In the genomic region with DNA sequence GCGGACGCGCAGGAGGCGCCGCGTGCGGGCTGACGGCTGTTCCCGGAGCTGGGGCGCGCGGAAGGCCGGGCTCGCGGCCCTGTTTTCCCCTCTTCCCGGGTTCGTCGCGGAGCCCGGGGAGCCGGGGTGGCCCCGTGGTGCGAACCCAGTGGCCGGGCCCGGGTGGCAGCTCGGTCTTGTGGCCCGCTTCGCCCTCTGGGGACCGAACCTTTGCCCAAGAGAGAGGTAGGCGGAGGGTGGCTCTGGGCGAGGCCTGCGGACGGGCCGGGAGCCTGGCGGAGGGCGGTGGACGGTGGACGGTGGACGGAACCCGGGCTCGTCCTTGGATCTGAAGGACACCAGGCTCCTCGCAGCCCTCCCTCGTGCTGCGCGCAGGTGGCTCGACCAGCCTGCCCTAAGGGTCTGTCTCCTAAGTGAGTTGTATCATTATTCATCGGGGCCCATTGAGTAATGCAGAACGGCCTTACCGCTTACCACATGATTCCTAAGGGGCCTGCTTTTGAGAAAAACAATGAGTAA, we compare ENCODE assay signal across 8 mouse cellular contexts. TPM values are rescaled to one million over a fixed set of nuclear protein-coding genes. Genes with fewer than 3 reads are reported as not detected.
A peak's percentile ranks its signal among the peaks of the same experiment; 100 is the strongest.
DNase-seq lines count a peak whose midpoint lies in the region; ATAC-seq lines count a peak whose summit lies in the region.

No protein-coding gene starts in this region.

- no peaks in the 10 kb centered on the region for H3K9me3 ChIP-seq in kidney, embryonic 16.5 days (ENCODE audit: low read length)
- no peaks in the 10 kb centered on the region for H3K9me3 ChIP-seq in liver, embryonic 12.5 days (replicated peaks)
- H3K9me3 ChIP-seq in stomach, embryonic 16.5 days (replicated peaks; ENCODE audit: control insufficient read depth, low read length): no peaks in the 10 kb centered on the region

- H3K4me1 ChIP-seq in kidney, embryonic 16.5 days (ENCODE audit: insufficient read depth, low read length): peaks cover 14% of the 10 kb centered on the region
- H3K4me1 ChIP-seq in liver, embryonic 12.5 days: peaks cover 25% of the 10 kb centered on the region
- peaks cover 6% of the 10 kb centered on the region; the same call in 1 of the 2 replicates for H3K4me1 ChIP-seq in stomach, embryonic 16.5 days (ENCODE audit: control insufficient read depth, insufficient read depth, low read length)

- ATAC-seq in kidney, embryonic 16.5 days (ENCODE audit: low FRiP score, low TSS enrichment): peak; percentile 72
- ATAC-seq in liver, embryonic 12.5 days: peak; percentile 64
- peak; percentile 59 for ATAC-seq in stomach, embryonic 16.5 days (ENCODE audit: insufficient read depth, low FRiP score)
- no peak for ATAC-seq in CD4-positive, CD25-positive, alpha-beta regulatory T cell, adult 4 months

- peak overlapping the region; percentile 70 for H3K4me2 ChIP-seq in kidney, embryonic 16.5 days (replicated peaks; ENCODE audit: low read depth, low read length)
- H3K4me2 ChIP-seq in liver, embryonic 12.5 days: peak overlapping the region; percentile 75
- peak overlapping the region; percentile 85 for H3K4me2 ChIP-seq in stomach, embryonic 16.5 days (ENCODE audit: low read depth, low read length)

- H3K9ac ChIP-seq in kidney, embryonic 16.5 days (replicated peaks; ENCODE audit: low read length): peak overlapping the region; percentile 87
- peak overlapping the region; percentile 99 for H3K9ac ChIP-seq in liver, embryonic 12.5 days
- peak overlapping the region; percentile 98 for H3K9ac ChIP-seq in stomach, embryonic 16.5 days (ENCODE audit: low read length)

- peaks cover 22% of the 10 kb centered on the region for H3K36me3 ChIP-seq in kidney, embryonic 16.5 days (ENCODE audit: insufficient read depth, low read length)
- H3K36me3 ChIP-seq in liver, embryonic 12.5 days: peaks cover 39% of the 10 kb centered on the region
- peaks cover 20% of the 10 kb centered on the region for H3K36me3 ChIP-seq in stomach, embryonic 16.5 days (ENCODE audit: control insufficient read depth, insufficient read depth, low read length)

- no peak for DNase-seq in kidney, postnatal 4 days
- DNase-seq in ZHBTc4 (ENCODE audit: low read depth, low spot score): peak; percentile 47
- DNase-seq in fat pad, adult 2 months (ENCODE audit: extremely low read depth, low read depth, low spot score): peak; percentile 47
- no peak for DNase-seq in gastrocnemius, postnatal 10 days

- H3K27me3 ChIP-seq in kidney, embryonic 16.5 days (ENCODE audit: insufficient read depth, low read length): no peaks in the 10 kb centered on the region
- no peaks in the 10 kb centered on the region for H3K27me3 ChIP-seq in liver, embryonic 12.5 days (replicated peaks)
- H3K27me3 ChIP-seq in stomach, embryonic 16.5 days (ENCODE audit: control insufficient read depth, insufficient read depth, low read length): no peaks in the 10 kb centered on the region

- WGBS in kidney, embryonic 16.5 days: under 1% methylated on average over 37 of the region's 49 CpGs
- under 1% methylated on average over 43 of the region's 49 CpGs for WGBS in liver, embryonic 12.5 days (ENCODE audit: insufficient replicate concordance)
- under 1% methylated on average over 48 of the region's 49 CpGs for WGBS in stomach, embryonic 16.5 days

- peak overlapping the region; percentile 66 for H3K4me3 ChIP-seq in kidney, embryonic 16.5 days (ENCODE audit: low read length)
- peak overlapping the region; percentile 100 for H3K4me3 ChIP-seq in liver, embryonic 12.5 days
- peak overlapping the region; percentile 97 for H3K4me3 ChIP-seq in stomach, embryonic 16.5 days (replicated peaks; ENCODE audit: low read length)

- peak overlapping the region; percentile 64 for H3K27ac ChIP-seq in kidney, embryonic 16.5 days (ENCODE audit: low read length)
- H3K27ac ChIP-seq in liver, embryonic 12.5 days: peak overlapping the region; percentile 96
- peak overlapping the region; percentile 87 for H3K27ac ChIP-seq in stomach, embryonic 16.5 days (ENCODE audit: low read length)

RNA-seq across cellular contexts. Expression of gene Zfp655, which starts 0.4 kb away (rescaled TPM):
- polyA plus RNA-seq in kidney, embryonic 16.5 days (2015; fragmentation: Nextera tagmentation; extraction: Ambion mirVana): 35.3 and 36.0 TPM in 2 replicates
- 24.7 and 25.3 TPM in 2 replicates for polyA plus RNA-seq in liver, embryonic 12.5 days (2016; fragmentation: Nextera tagmentation; extraction: Ambion mirVana)
- 33.8 and 34.2 TPM in 2 replicates for polyA plus RNA-seq in stomach, embryonic 16.5 days (2015; fragmentation: Nextera tagmentation; extraction: Ambion mirVana)
- total RNA-seq in gastrocnemius, postnatal 10 days (2021): 10 to 100 TPM; 13.7 to 16.9 TPM
- polyA plus RNA-seq in CD4-positive, CD25-positive, alpha-beta regulatory T cell, adult 4 months (2017; shearing (Covaris generic)): 10 to 100 TPM; 60.1 to 68.9 TPM

RNA-seq across cellular contexts. Expression of gene Zkscan5, which starts 27.6 kb away (rescaled TPM):
- 16.2 and 17.2 TPM in 2 replicates for polyA plus RNA-seq in kidney, embryonic 16.5 days (2015; fragmentation: Nextera tagmentation; extraction: Ambion mirVana)
- polyA plus RNA-seq in liver, embryonic 12.5 days (2016; fragmentation: Nextera tagmentation; extraction: Ambion mirVana): 5.3 and 5.9 TPM in 2 replicates
- polyA plus RNA-seq in stomach, embryonic 16.5 days (2015; fragmentation: Nextera tagmentation; extraction: Ambion mirVana): 11.1 and 11.3 TPM in 2 replicates
- total RNA-seq in gastrocnemius, postnatal 10 days (2021): 1 to 10 TPM; 7.7 to 9.9 TPM
- polyA plus RNA-seq in CD4-positive, CD25-positive, alpha-beta regulatory T cell, adult 4 months (2017; shearing (Covaris generic)): 10 to 100 TPM in 1 of 2 experiments, 1 to 10 TPM in 1; 7.5 to 13.7 TPM

RNA-seq across cellular contexts. Expression of gene Zkscan14, which starts 30.3 kb away (rescaled TPM):
- polyA plus RNA-seq in kidney, embryonic 16.5 days (2015; fragmentation: Nextera tagmentation; extraction: Ambion mirVana): 11.4 and 11.6 TPM in 2 replicates
- 5.8 TPM in 2 replicates for polyA plus RNA-seq in liver, embryonic 12.5 days (2016; fragmentation: Nextera tagmentation; extraction: Ambion mirVana)
- 8.5 and 9.3 TPM in 2 replicates for polyA plus RNA-seq in stomach, embryonic 16.5 days (2015; fragmentation: Nextera tagmentation; extraction: Ambion mirVana)
- total RNA-seq in gastrocnemius, postnatal 10 days (2021): 1 to 10 TPM; 6.1 to 6.6 TPM
- 10 to 100 TPM; 19.0 to 30.4 TPM for polyA plus RNA-seq in CD4-positive, CD25-positive, alpha-beta regulatory T cell, adult 4 months (2017; shearing (Covaris generic))

RNA-seq across cellular contexts. Expression of gene Atp5j2, which starts 40.1 kb away (rescaled TPM):
- 679 and 701 TPM in 2 replicates for polyA plus RNA-seq in kidney, embryonic 16.5 days (2015; fragmentation: Nextera tagmentation; extraction: Ambion mirVana)
- polyA plus RNA-seq in liver, embryonic 12.5 days (2016; fragmentation: Nextera tagmentation; extraction: Ambion mirVana): 460 and 491 TPM in 2 replicates
- 705 and 758 TPM in 2 replicates for polyA plus RNA-seq in stomach, embryonic 16.5 days (2015; fragmentation: Nextera tagmentation; extraction: Ambion mirVana)
- 100 to 1,000 TPM; 566 to 668 TPM for total RNA-seq in gastrocnemius, postnatal 10 days (2021)
- polyA plus RNA-seq in CD4-positive, CD25-positive, alpha-beta regulatory T cell, adult 4 months (2017; shearing (Covaris generic)): 100 to 1,000 TPM; 320 to 390 TPM

RNA-seq across cellular contexts. Expression of gene Zscan25, which starts 48.3 kb away (rescaled TPM):
- 0.56 and 0.60 TPM in 2 replicates for polyA plus RNA-seq in kidney, embryonic 16.5 days (2015; fragmentation: Nextera tagmentation; extraction: Ambion mirVana)
- polyA plus RNA-seq in liver, embryonic 12.5 days (2016; fragmentation: Nextera tagmentation; extraction: Ambion mirVana): 0.32 and 0.39 TPM in 2 replicates
- 0.21 and 0.36 TPM in 2 replicates for polyA plus RNA-seq in stomach, embryonic 16.5 days (2015; fragmentation: Nextera tagmentation; extraction: Ambion mirVana)
- 10 to 100 TPM; 10.9 to 12.0 TPM for total RNA-seq in gastrocnemius, postnatal 10 days (2021)
- under 1 TPM; 0.46 to 0.65 TPM for polyA plus RNA-seq in CD4-positive, CD25-positive, alpha-beta regulatory T cell, adult 4 months (2017; shearing (Covaris generic))

Comparison
In these comparisons a context has a peak if more than half of its experiments do, and no peak if none do; other contexts are left out.
1. DNase-seq: peak in ZHBTc4 (single experiment) and fat pad, adult 2 months (single experiment); none in kidney, postnatal 4 days (0 of 2) and gastrocnemius, postnatal 10 days (single experiment).
2. Peak in every context shown above with its lines, with median percentiles within 50 percentile points of each other: H3K27ac ChIP-seq, H3K4me2 ChIP-seq, H3K4me3 ChIP-seq and H3K9ac ChIP-seq.